8 mouse cellular contexts compared by ENCODE assay signal in the genomic region with DNA sequence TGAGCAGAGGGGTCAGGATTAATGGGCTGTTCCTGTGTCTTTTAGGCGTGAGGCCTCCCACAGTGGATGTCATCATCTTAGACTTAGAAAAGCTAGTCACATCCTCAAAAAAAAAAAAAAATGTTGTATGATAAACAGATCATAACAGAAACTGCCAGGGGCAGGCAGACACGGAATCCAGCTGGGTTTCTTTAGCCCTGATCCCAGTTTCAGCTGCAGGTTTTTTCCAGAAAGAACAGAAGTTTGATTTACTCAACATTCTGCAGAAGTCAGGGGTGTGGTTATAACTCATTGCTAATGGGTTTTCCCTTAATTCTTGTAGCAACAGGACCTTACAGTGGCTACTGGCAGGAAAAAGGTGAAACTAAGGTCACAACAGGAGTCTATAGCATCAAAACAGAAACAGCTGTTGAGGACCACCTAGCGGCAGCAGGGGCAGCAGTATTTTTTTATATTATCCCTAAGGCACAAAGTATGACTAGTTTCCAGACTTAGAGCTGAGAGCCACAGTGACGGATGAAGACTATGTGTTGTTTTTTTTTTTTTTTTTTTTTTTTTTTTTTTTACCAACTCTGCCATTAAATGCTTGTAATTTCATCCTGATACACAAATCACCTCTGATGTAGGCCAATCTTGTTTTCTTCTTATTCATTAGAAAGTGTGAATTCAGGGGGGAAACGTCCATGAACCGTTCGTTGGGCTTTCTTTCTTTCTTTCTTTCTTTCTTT.
DNase-seq lines count a peak whose midpoint lies in the region; ATAC-seq lines count a peak whose summit lies in the region.

No protein-coding gene starts in this region.

- no peaks in the 10 kb centered on the region for H3K27me3 ChIP-seq in heart, embryonic 16.5 days (ENCODE audit: control insufficient read depth, insufficient read depth, low read length)
- no peaks in the 10 kb centered on the region for H3K27me3 ChIP-seq in limb, embryonic 12.5 days
- peaks cover 10% of the 10 kb centered on the region; the same call in 1 of the 2 replicates for H3K27me3 ChIP-seq in forebrain, embryonic 10.5 days (ENCODE audit: poor library complexity, severe bottlenecking)

- H3K27ac ChIP-seq in brown adipose tissue, adult 24 weeks (replicated peaks; ENCODE audit: low read depth, low read length), result peak overlapping the region; percentile 36; the same call in 1 of the 2 replicates
- peak overlapping the region; percentile 61 for H3K27ac ChIP-seq in heart, embryonic 16.5 days (ENCODE audit: low read length)
- H3K27ac ChIP-seq in limb, embryonic 12.5 days, result peak overlapping the region; percentile 67; the same call in 1 of the 2 replicates
- H3K27ac ChIP-seq in forebrain, embryonic 10.5 days, result no peak overlapping the region

- H3K36me3 ChIP-seq in heart, embryonic 16.5 days (ENCODE audit: control insufficient read depth, insufficient read depth), result no peaks in the 10 kb centered on the region
- H3K36me3 ChIP-seq in limb, embryonic 12.5 days, result no peaks in the 10 kb centered on the region
- no peaks in the 10 kb centered on the region for H3K36me3 ChIP-seq in forebrain, embryonic 10.5 days (replicated peaks)

- H3K4me1 ChIP-seq in brown adipose tissue, adult 24 weeks (ENCODE audit: control insufficient read depth, insufficient read depth, insufficient read length, low read length), result 0 out of 2 replicates have a peak, but pooled peaks cover 4% of the 10 kb centered on the region
- peaks cover 18% of the 10 kb centered on the region for H3K4me1 ChIP-seq in heart, embryonic 16.5 days (ENCODE audit: control insufficient read depth, insufficient read depth, low read length)
- H3K4me1 ChIP-seq in limb, embryonic 12.5 days (replicated peaks), result peaks cover 24% of the 10 kb centered on the region
- H3K4me1 ChIP-seq in forebrain, embryonic 10.5 days, result peaks cover 26% of the 10 kb centered on the region

- WGBS in heart, embryonic 16.5 days, result 59% methylated on average over 7 of the region's 7 CpGs
- WGBS in limb, embryonic 12.5 days, result 24% methylated on average over 7 of the region's 7 CpGs
- WGBS in forebrain, embryonic 10.5 days, result 76% methylated on average over 7 of the region's 7 CpGs

- H3K4me2 ChIP-seq in heart, embryonic 16.5 days (ENCODE audit: low read depth, low read length), result no peak overlapping the region
- no peak overlapping the region for H3K4me2 ChIP-seq in limb, embryonic 12.5 days

- no peak for ATAC-seq in heart, embryonic 16.5 days (replicated peaks; ENCODE audit: extremely low read depth, insufficient read depth, low FRiP score)
- peak; percentile 53; the same call in 1 of the 2 replicates for ATAC-seq in limb, embryonic 12.5 days (ENCODE audit: insufficient number of reproducible peaks, insufficient read depth, low FRiP score, low TSS enrichment, low read depth)

- no peaks in the 10 kb centered on the region for H3K9me3 ChIP-seq in heart, embryonic 16.5 days (replicated peaks; ENCODE audit: control insufficient read depth, low read length)
- H3K9me3 ChIP-seq in limb, embryonic 12.5 days, result no peaks in the 10 kb centered on the region
- no peaks in the 10 kb centered on the region for H3K9me3 ChIP-seq in forebrain, embryonic 10.5 days

- peak; percentile 14 for DNase-seq in 416B (ENCODE audit: low read depth)
- DNase-seq in cerebellum, postnatal 10 days, result no peak
- no peak for DNase-seq in Muller cell, postnatal 12 days (ENCODE audit: inconsistent ontology term)
- DNase-seq in adrenal gland, adult 2 months, result no peak
- no peak for DNase-seq in forebrain, embryonic 10.5 days (ENCODE audit: extremely low spot score, low spot score)

- H3K9ac ChIP-seq in heart, embryonic 16.5 days (ENCODE audit: low read length), result no peak overlapping the region
- H3K9ac ChIP-seq in limb, embryonic 12.5 days (replicated peaks), result no peak overlapping the region

- no peak overlapping the region for H3K4me3 ChIP-seq in brown adipose tissue, adult 24 weeks (ENCODE audit: insufficient read depth, low read depth, low read length)
- H3K4me3 ChIP-seq in heart, embryonic 16.5 days (ENCODE audit: low read length), result no peak overlapping the region
- no peak overlapping the region for H3K4me3 ChIP-seq in limb, embryonic 12.5 days (replicated peaks)
- H3K4me3 ChIP-seq in forebrain, embryonic 10.5 days, result no peak overlapping the region
